18 mouse cellular contexts compared by ENCODE assay signal in the genomic region with DNA sequence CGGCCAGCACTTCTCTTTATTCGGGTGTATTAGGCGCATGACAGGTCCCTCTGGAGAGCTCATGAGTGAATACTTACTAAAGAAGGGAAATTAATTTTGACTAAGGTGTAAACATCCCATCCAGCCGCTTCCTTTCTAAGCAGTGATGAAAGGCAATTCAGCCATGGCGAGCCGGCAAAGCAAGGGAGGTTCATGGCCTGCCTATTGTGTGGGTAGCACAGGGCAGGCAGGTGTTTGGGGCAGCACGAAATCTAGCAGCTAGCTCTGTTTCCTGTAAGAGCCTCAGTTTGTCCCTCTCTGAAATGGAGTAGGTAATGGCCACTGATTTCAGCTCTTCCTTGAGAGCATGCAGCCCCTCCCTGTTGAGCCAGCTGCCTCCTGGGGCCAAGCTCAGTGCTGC. TPM values are rescaled to one million over a fixed set of nuclear protein-coding genes. Genes with fewer than 3 reads are reported as not detected.
DNase-seq lines count a peak whose midpoint lies in the region; ATAC-seq lines count a peak whose summit lies in the region.
"Had no signal": no experiment of that assay in that cellular context is flagged by ENCODE, and none has a peak within 500 bp of the region (broad histone marks: within the 10 kb centered on the region; RNA-seq: fewer than 3 reads in every experiment).

No protein-coding gene starts in this region.

- no peak overlapping the region for H3K4me3 ChIP-seq in heart, embryonic 12.5 days
- no peak overlapping the region for H3K4me3 ChIP-seq in kidney, embryonic 14.5 days (ENCODE audit: low read length)
- no peak overlapping the region for H3K4me3 ChIP-seq in midbrain, embryonic 13.5 days (replicated peaks)
- H3K4me3 ChIP-seq in midbrain, embryonic 14.5 days (replicated peaks; ENCODE audit: low read depth, low read length) = no peak overlapping the region
- H3K4me3 ChIP-seq in embryonic facial prominence, embryonic 15.5 days (replicated peaks) = no peak overlapping the region
- H3K4me3 ChIP-seq: layer of hippocampus, adult 2 months had no signal

- 0 out of 2 replicates have a peak overlapping the region, but pooled peaks have one; percentile 11 for H3K9ac ChIP-seq in heart, embryonic 12.5 days
- H3K9ac ChIP-seq in kidney, embryonic 14.5 days (ENCODE audit: low read depth, low read length) = peak overlapping the region; percentile 40; the same call in 1 of the 2 replicates
- 0 out of 2 replicates have a peak overlapping the region, but pooled peaks have one; percentile 5 for H3K9ac ChIP-seq in midbrain, embryonic 13.5 days (replicated peaks)
- H3K9ac ChIP-seq in midbrain, embryonic 14.5 days (replicated peaks; ENCODE audit: low read length) = no peak overlapping the region
- H3K9ac ChIP-seq in embryonic facial prominence, embryonic 15.5 days = no peak overlapping the region

- peak overlapping the region; percentile 75 for H3K4me2 ChIP-seq in heart, embryonic 12.5 days
- peak overlapping the region; percentile 23 for H3K4me2 ChIP-seq in kidney, embryonic 14.5 days (replicated peaks; ENCODE audit: low read depth, low read length)
- no peak overlapping the region for H3K4me2 ChIP-seq in midbrain, embryonic 13.5 days (replicated peaks)
- no peak overlapping the region for H3K4me2 ChIP-seq in midbrain, embryonic 14.5 days (ENCODE audit: low read length)
- no peak overlapping the region for H3K4me2 ChIP-seq in embryonic facial prominence, embryonic 15.5 days (replicated peaks)

- no peaks in the 10 kb centered on the region for H3K27me3 ChIP-seq in heart, embryonic 12.5 days (replicated peaks)
- no peaks in the 10 kb centered on the region for H3K27me3 ChIP-seq in kidney, embryonic 14.5 days (ENCODE audit: control insufficient read depth, insufficient read depth, low read length)
- H3K27me3 ChIP-seq in midbrain, embryonic 13.5 days = peaks cover 14% of the 10 kb centered on the region
- no peaks in the 10 kb centered on the region for H3K27me3 ChIP-seq in midbrain, embryonic 14.5 days (ENCODE audit: control insufficient read depth, insufficient read depth, low read length)
- H3K27me3 ChIP-seq in embryonic facial prominence, embryonic 15.5 days = no peaks in the 10 kb centered on the region

- peaks cover 4% of the 10 kb centered on the region; the same call in 1 of the 2 replicates for H3K36me3 ChIP-seq in heart, embryonic 12.5 days
- H3K36me3 ChIP-seq in kidney, embryonic 14.5 days (ENCODE audit: control insufficient read depth, insufficient read depth, low read length) = peaks cover 8% of the 10 kb centered on the region
- H3K36me3 ChIP-seq in midbrain, embryonic 13.5 days = no peaks in the 10 kb centered on the region
- H3K36me3 ChIP-seq in midbrain, embryonic 14.5 days (ENCODE audit: control insufficient read depth, insufficient read depth, low read length) = no peaks in the 10 kb centered on the region
- H3K36me3 ChIP-seq in embryonic facial prominence, embryonic 15.5 days = peaks cover 4% of the 10 kb centered on the region; the same call in 1 of the 2 replicates

- WGBS in heart, embryonic 12.5 days = 75% methylated on average over 7 of the region's 7 CpGs
- WGBS in kidney, embryonic 14.5 days = 71% methylated on average over 7 of the region's 7 CpGs
- WGBS in midbrain, embryonic 13.5 days = 65% methylated on average over 7 of the region's 7 CpGs
- 66% methylated on average over 7 of the region's 7 CpGs for WGBS in midbrain, embryonic 14.5 days
- WGBS in embryonic facial prominence, embryonic 15.5 days = 67% methylated on average over 7 of the region's 7 CpGs

- no peaks in the 10 kb centered on the region for H3K9me3 ChIP-seq in heart, embryonic 12.5 days (replicated peaks)
- no peaks in the 10 kb centered on the region for H3K9me3 ChIP-seq in kidney, embryonic 14.5 days (ENCODE audit: control insufficient read depth, low read length)
- no peaks in the 10 kb centered on the region for H3K9me3 ChIP-seq in midbrain, embryonic 13.5 days
- no peaks in the 10 kb centered on the region for H3K9me3 ChIP-seq in midbrain, embryonic 14.5 days (ENCODE audit: control insufficient read depth, low read length)
- no peaks in the 10 kb centered on the region for H3K9me3 ChIP-seq in embryonic facial prominence, embryonic 15.5 days (replicated peaks)

- no peak overlapping the region for H3K27ac ChIP-seq in heart, embryonic 12.5 days (ENCODE audit: poor library complexity, severe bottlenecking)
- peak overlapping the region; percentile 89 for H3K27ac ChIP-seq in kidney, embryonic 14.5 days (ENCODE audit: low read depth, low read length)
- H3K27ac ChIP-seq in midbrain, embryonic 13.5 days = no peak overlapping the region
- H3K27ac ChIP-seq in midbrain, embryonic 14.5 days (replicated peaks; ENCODE audit: low read depth, low read length) = no peak overlapping the region
- H3K27ac ChIP-seq in embryonic facial prominence, embryonic 15.5 days (replicated peaks) = peak overlapping the region; percentile 34; the same call in 1 of the 2 replicates
- H3K27ac ChIP-seq: layer of hippocampus, adult 2 months had no signal

- DNase-seq in heart, postnatal 14 days = no peak
- no peak for DNase-seq in kidney, adult 11 months
- no peak for DNase-seq in midbrain, embryonic 14.5 days
- DNase-seq: B cell, adult 2 months; cerebellum, adult 9-10 months; liver had no signal

- intact Hi-C loops in heart, postnatal 14 days (cut with DNase I) = no loop called here

- H3K4me1 ChIP-seq in heart, embryonic 12.5 days (replicated peaks) = peaks cover 81% of the 10 kb centered on the region
- peaks cover 62% of the 10 kb centered on the region for H3K4me1 ChIP-seq in kidney, embryonic 14.5 days (ENCODE audit: control insufficient read depth, insufficient read depth, low read length)
- H3K4me1 ChIP-seq in midbrain, embryonic 13.5 days (replicated peaks) = peaks cover 31% of the 10 kb centered on the region
- H3K4me1 ChIP-seq in midbrain, embryonic 14.5 days (ENCODE audit: control insufficient read depth, insufficient read depth, low read length) = peaks cover 6% of the 10 kb centered on the region; the same call in 1 of the 2 replicates
- H3K4me1 ChIP-seq in embryonic facial prominence, embryonic 15.5 days = peaks cover 66% of the 10 kb centered on the region

- no peak for ATAC-seq in heart, embryonic 12.5 days (ENCODE audit: insufficient number of reproducible peaks, low FRiP score)
- ATAC-seq in kidney, embryonic 14.5 days (ENCODE audit: low FRiP score, low TSS enrichment) = no peak
- ATAC-seq in midbrain, embryonic 13.5 days = no peak
- ATAC-seq in midbrain, embryonic 14.5 days (ENCODE audit: low FRiP score, low TSS enrichment) = no peak
- no peak for ATAC-seq in embryonic facial prominence, embryonic 15.5 days (ENCODE audit: insufficient number of reproducible peaks, low FRiP score, low TSS enrichment, low read depth)
- no peak for ATAC-seq in cerebellum, adult (ENCODE audit: insufficient number of reproducible peaks, low FRiP score, low TSS enrichment)
- ATAC-seq: inflammation-experienced regulatory T-cells, adult 6 months; midbrain, embryonic 16.5 days had no signal

RNA-seq across cellular contexts. Expression of gene Plxnd1, which starts 10.2 kb away (rescaled TPM):
- polyA plus RNA-seq in heart, embryonic 12.5 days (2016; fragmentation: Nextera tagmentation; extraction: Ambion mirVana) = 60.8 and 80.5 TPM in 2 replicates
- total RNA-seq in heart, postnatal 14 days (2021) = 100 to 1,000 TPM; 113 to 133 TPM
- 58.3 and 62.7 TPM in 2 replicates for polyA plus RNA-seq in kidney, embryonic 14.5 days (2014; fragmentation: Nextera tagmentation; extraction: Ambion mirVana)
- 6.5 and 8.2 TPM in 2 replicates for polyA plus RNA-seq in midbrain, embryonic 13.5 days (2015; fragmentation: Nextera tagmentation; extraction: Ambion mirVana)
- 3.9 and 9.0 TPM in 2 replicates for polyA plus RNA-seq in midbrain, embryonic 14.5 days (2014; fragmentation: Nextera tagmentation; extraction: Ambion mirVana)
- 29.4 and 33.5 TPM in 2 replicates for polyA plus RNA-seq in embryonic facial prominence, embryonic 15.5 days (2015; fragmentation: Nextera tagmentation; extraction: Ambion mirVana)

RNA-seq across cellular contexts. Expression of gene H1foo, which starts 39.8 kb away (rescaled TPM):
- polyA plus RNA-seq in heart, embryonic 12.5 days (2016; fragmentation: Nextera tagmentation; extraction: Ambion mirVana) = not detected in 2 replicates
- total RNA-seq in heart, postnatal 14 days (2021) = not detected
- polyA plus RNA-seq in kidney, embryonic 14.5 days (2014; fragmentation: Nextera tagmentation; extraction: Ambion mirVana) = not detected in 2 replicates
- polyA plus RNA-seq in midbrain, embryonic 13.5 days (2015; fragmentation: Nextera tagmentation; extraction: Ambion mirVana) = not detected in 2 replicates
- not detected in 2 replicates for polyA plus RNA-seq in midbrain, embryonic 14.5 days (2014; fragmentation: Nextera tagmentation; extraction: Ambion mirVana)
- not detected in 2 replicates for polyA plus RNA-seq in embryonic facial prominence, embryonic 15.5 days (2015; fragmentation: Nextera tagmentation; extraction: Ambion mirVana)
- total RNA-seq: adrenal gland, adult 18-20 months; gastrocnemius, postnatal 4 days; layer of hippocampus, adult 2 months; neutrophil, adult 5-6 weeks had no signal
- polyA plus RNA-seq: frontal cortex, adult 2 months; inflammation-experienced regulatory T-cells, adult 6 months; midbrain, embryonic 16.5 days had no signal

RNA-seq across cellular contexts. Expression of gene Rho, which starts 53.0 kb away (rescaled TPM):
- polyA plus RNA-seq in heart, embryonic 12.5 days (2016; fragmentation: Nextera tagmentation; extraction: Ambion mirVana) = 0.13 TPM in 1 of 2 replicates, not detected in the other
- under 1 TPM; 0.07 to 0.12 TPM for total RNA-seq in heart, postnatal 14 days (2021)
- polyA plus RNA-seq in kidney, embryonic 14.5 days (2014; fragmentation: Nextera tagmentation; extraction: Ambion mirVana) = 0.06 TPM in 1 of 2 replicates, not detected in the other
- polyA plus RNA-seq in midbrain, embryonic 13.5 days (2015; fragmentation: Nextera tagmentation; extraction: Ambion mirVana) = 0.05 and 0.21 TPM in 2 replicates
- polyA plus RNA-seq in midbrain, embryonic 14.5 days (2014; fragmentation: Nextera tagmentation; extraction: Ambion mirVana) = 0.07 and 0.59 TPM in 2 replicates
- 0.12 and 0.53 TPM in 2 replicates for polyA plus RNA-seq in embryonic facial prominence, embryonic 15.5 days (2015; fragmentation: Nextera tagmentation; extraction: Ambion mirVana)

Comparison
In these comparisons a context has a peak if more than half of its experiments do, and no peak if none do; other contexts are left out.
1. H3K9ac ChIP-seq: peak in heart, embryonic 12.5 days (single experiment), kidney, embryonic 14.5 days (single experiment) and midbrain, embryonic 13.5 days (single experiment); none in midbrain, embryonic 14.5 days (single experiment) and embryonic facial prominence, embryonic 15.5 days (single experiment).
2. H3K27ac ChIP-seq: peak in kidney, embryonic 14.5 days (single experiment) and embryonic facial prominence, embryonic 15.5 days (single experiment); none in heart, embryonic 12.5 days (single experiment), midbrain, embryonic 13.5 days (single experiment) and midbrain, embryonic 14.5 days (single experiment).
3. H3K4me2 ChIP-seq: peak in heart, embryonic 12.5 days (single experiment) and kidney, embryonic 14.5 days (single experiment); none in midbrain, embryonic 13.5 days (single experiment), midbrain, embryonic 14.5 days (single experiment) and embryonic facial prominence, embryonic 15.5 days (single experiment).